16 mouse cellular contexts compared by ENCODE assay signal in genomic region chrX:36254904-36255303, GRCm38 (mm10).
DNase-seq lines count a peak whose midpoint lies in the region.
"Had no signal": no experiment of that assay in that cellular context is flagged by ENCODE, and none has a peak within 500 bp of the region (broad histone marks: within the 10 kb centered on the region; RNA-seq: fewer than 3 reads in every experiment).

No protein-coding gene starts in this region.

- peak; percentile 12 to 13 for DNase-seq in frontal cortex, postnatal 36 days (ENCODE audit: low spot score in 2 of 2)
- DNase-seq in frontal cortex, postnatal 25 days (ENCODE audit: low spot score in 2 of 2) = no peak
- peak; percentile 29 for DNase-seq in right cerebral cortex, adult 18-20 months
- DNase-seq in right cerebral cortex, postnatal 4 days = no peak
- peak; percentile 77 for DNase-seq in brain, adult 2 months (ENCODE audit: low read depth, low spot score)
- DNase-seq in thymus, postnatal 10 days (ENCODE audit: low spot score in 2 of 2) = no peak
- no peak for DNase-seq in yolk sac, embryonic 10.5 days (ENCODE audit: low spot score)
- DNase-seq: adrenal gland, adult 2 months; cerebellum, adult 18-20 months; cerebellum, postnatal 25 days; heart, postnatal 36 days; kidney, adult 18-20 months; kidney, postnatal 4 days; liver, postnatal 0 days; right cerebral cortex, postnatal 14 days; thymus, postnatal 36 days had no signal

Comparison
In these comparisons a context has a peak if more than half of its experiments do, and no peak if none do; other contexts are left out.
1. DNase-seq: peak in frontal cortex, postnatal 36 days (2 of 2), right cerebral cortex, adult 18-20 months (single experiment) and brain, adult 2 months (single experiment); none in frontal cortex, postnatal 25 days (0 of 2), right cerebral cortex, postnatal 4 days (single experiment), thymus, postnatal 10 days (0 of 2) and yolk sac, embryonic 10.5 days (single experiment).